Mouse (Mus musculus) kidney, adult 18-20 months (tissue): Measurements from ENCODE around the gene Kpnb1.
"Not testable (repeated sequence)": the region's sequence is repeated elsewhere in the genome, so short reads cannot be mapped to it uniquely, and the experiment has no call there.

Experiments
- DNase-seq: peaks from one replicate; pipeline ENCODE4 v3.0.0; 2021

Kpnb1 gene

GRCm38 (mm10) chr11:97187764-97188642, at the start of gene Kpnb1:
Gene Kpnb1, minus strand, starts transcription at chr11:97187881.
- peak; percentile 96 for DNase-seq

- DNase-seq = no peak
Observed at GRCm38 (mm10) chr11:97232436-97232835, 44.8 kb upstream of the Kpnb1 start.

- DNase-seq = no peak
Observed at GRCm38 (mm10) chr11:97229396-97229795, 41.7 kb upstream of the Kpnb1 start.

GRCm38 (mm10) chr11:97228985-97229384, 41.3 kb upstream of the Kpnb1 start:
- no peak for DNase-seq

GRCm38 (mm10) chr11:97226131-97226530, 38.5 kb upstream of the Kpnb1 start:
- no peak for DNase-seq

GRCm38 (mm10) chr11:97223485-97223884, 35.8 kb upstream of the Kpnb1 start:
- no peak for DNase-seq

GRCm38 (mm10) chr11:97221611-97222010, 33.9 kb upstream of the Kpnb1 start:
- no peak for DNase-seq

- DNase-seq = no peak
Observed at GRCm38 (mm10) chr11:97220211-97220610, 32.5 kb upstream of the Kpnb1 start.

- DNase-seq = peak; percentile 8
Observed at GRCm38 (mm10) chr11:97214411-97214810, 26.7 kb upstream of the Kpnb1 start.

- peak; percentile 35 for DNase-seq
Observed at GRCm38 (mm10) chr11:97210728-97211400, 23.2 kb upstream of the Kpnb1 start.

GRCm38 (mm10) chr11:97207011-97207422, 19.3 kb upstream of the Kpnb1 start:
- no peak for DNase-seq

GRCm38 (mm10) chr11:97199519-97199918, 11.8 kb upstream of the Kpnb1 start:
- no peak for DNase-seq

- peak; percentile 71 for DNase-seq
Observed at GRCm38 (mm10) chr11:97198601-97199000, 10.9 kb upstream of the Kpnb1 start.

- DNase-seq = no peak
Observed at GRCm38 (mm10) chr11:97197021-97197420, 9.3 kb upstream of the Kpnb1 start.

GRCm38 (mm10) chr11:97196541-97196940, 8.9 kb upstream of the Kpnb1 start:
- DNase-seq = peak; percentile 23

- no peak for DNase-seq
Observed at GRCm38 (mm10) chr11:97192621-97192951, 4.9 kb upstream of the Kpnb1 start.

- DNase-seq = no peak
Observed at GRCm38 (mm10) chr11:97191915-97192620, 4.4 kb upstream of the Kpnb1 start.

GRCm38 (mm10) chr11:97190992-97191391, 3.3 kb upstream of the Kpnb1 start:
- no peak for DNase-seq

GRCm38 (mm10) chr11:97189645-97190044, 2.0 kb upstream of the Kpnb1 start:
- DNase-seq = not testable (repeated sequence)

- no peak for DNase-seq
Observed at GRCm38 (mm10) chr11:97189231-97189630, 1.6 kb upstream of the Kpnb1 start.

- DNase-seq = no peak
Observed at GRCm38 (mm10) chr11:97188643-97188955, 918 bp upstream of the Kpnb1 start.

GRCm38 (mm10) chr11:97186947-97187763, 526 bp downstream of the Kpnb1 start:
- peak; percentile 96 for DNase-seq
